Mouse (Mus musculus) intestine, embryonic 14.5 days (tissue): ENCODE measurements around the gene Zfp580. TPM values are rescaled to one million over a fixed set of nuclear protein-coding genes. Genes with fewer than 3 reads are reported as not detected.

Source experiments
- ATAC-seq: fragments of 200-750 bp; cut with Nextera tagmentation; replicated peaks from 2 replicates; pipeline ENCODE4 v1.8.0; 2017; ENCODE audit warnings: low read depth, moderate number of reproducible peaks, moderate TSS enrichment, moderate library complexity; ENCODE audit not compliant: low FRiP score, low TSS enrichment
- DNase-seq: peaks from one replicate; pipeline ENCODE4 v3.0.0-alpha.2; 2018; ENCODE audit warnings: low spot score
- H3K27ac ChIP-seq: fragments of 300-500 bp; sonication (generic); 2 replicates; pipeline ENCODE4 v1.5.1; 2014; ENCODE audit warnings: low read depth, mild to moderate bottlenecking, control low read depth
- H3K27me3 ChIP-seq: fragments of 300-500 bp; sonication (generic); replicated peaks from 2 replicates; pipeline ENCODE4 v1.6.1; 2014; ENCODE audit warnings: low read length, control low read depth; ENCODE audit not compliant: control insufficient read depth, insufficient read depth
- H3K36me3 ChIP-seq: fragments of 300-500 bp; sonication (generic); 2 replicates; pipeline ENCODE4 v1.6.1; 2014; ENCODE audit warnings: low read length, control low read depth; ENCODE audit not compliant: control insufficient read depth, insufficient read depth
- H3K4me1 ChIP-seq: fragments of 300-500 bp; sonication (generic); replicated peaks from 2 replicates; pipeline ENCODE4 v1.6.1; 2014; ENCODE audit warnings: low read length, control low read depth, mixed read lengths; ENCODE audit not compliant: control insufficient read depth, insufficient read depth
- H3K4me2 ChIP-seq: fragments of 300-500 bp; sonication (generic); 2 replicates; pipeline ENCODE4 v1.6.1; 2014; ENCODE audit warnings: low read length
- H3K4me3 ChIP-seq: fragments of 300-500 bp; sonication (generic); 2 replicates; pipeline ENCODE4 v1.5.1; 2014; ENCODE audit warnings: low read depth, low read length, control low read depth, mixed read lengths
- H3K9ac ChIP-seq: fragments of 300-500 bp; sonication (generic); 2 replicates; pipeline ENCODE4 v1.6.1; 2014; ENCODE audit warnings: mild to moderate bottlenecking, low read length
- H3K9me3 ChIP-seq: fragments of 300-500 bp; sonication (generic); 2 replicates; pipeline ENCODE4 v1.6.1; 2016; ENCODE audit warnings: low read length, control low read depth; ENCODE audit not compliant: control insufficient read depth
- WGBS: fragments of 180-500 bp; shearing (Covaris S2); extraction: QIAGEN DNeasy Blood & Tissue Kit; methylation state at CpG from one replicate; pipeline ENCODE4 v1.1.7; 2014; 5-methylcytosine and 5-hydroxymethylcytosine counted together
- polyA plus RNA-seq: library from polyadenylated mRNA; unstranded; fragments of >200 nt; fragmentation: Nextera tagmentation; extraction: Ambion mirVana; gene quantifications from 2 replicates; pipeline ENCODE4 v1.2.1, GENCODE M21; 2014

Gene Zfp580
- polyA plus RNA-seq, 1 experiment from 2014 or later = 40.1 TPM

GRCm38 (mm10) chr7:5029946-5030345, 21.4 kb upstream of the Zfp580 start:
- no peak overlapping the region for H3K4me3 ChIP-seq
- no peaks in the 10 kb centered on the region for H3K27me3 ChIP-seq
- peaks cover 91% of the 10 kb centered on the region for H3K36me3 ChIP-seq
- H3K27ac ChIP-seq = no peak overlapping the region
- ATAC-seq (no peak), DNase-seq (no peak)
- peaks cover 43% of the 10 kb centered on the region for H3K9me3 ChIP-seq
- H3K4me2 ChIP-seq = no peak overlapping the region
- no peaks in the 10 kb centered on the region for H3K4me1 ChIP-seq
- H3K9ac ChIP-seq = no peak overlapping the region
- WGBS = 91% methylated on average over 21 of the region's 21 CpGs

- no peak overlapping the region for H3K27ac ChIP-seq
- no peak overlapping the region for H3K4me3 ChIP-seq
- peaks cover 93% of the 10 kb centered on the region for H3K36me3 ChIP-seq
- no peaks in the 10 kb centered on the region for H3K4me1 ChIP-seq
- WGBS = 83% methylated on average over 63 of the region's 63 CpGs
- H3K9me3 ChIP-seq = peaks cover 46% of the 10 kb centered on the region
- H3K9ac ChIP-seq = no peak overlapping the region
- H3K27me3 ChIP-seq = no peaks in the 10 kb centered on the region
- no peak overlapping the region for H3K4me2 ChIP-seq
- DNase-seq (no peak), ATAC-seq (no peak)
Measured at GRCm38 (mm10) chr7:5030554-5031275, 20.6 kb upstream of the Zfp580 start.

DNA sequence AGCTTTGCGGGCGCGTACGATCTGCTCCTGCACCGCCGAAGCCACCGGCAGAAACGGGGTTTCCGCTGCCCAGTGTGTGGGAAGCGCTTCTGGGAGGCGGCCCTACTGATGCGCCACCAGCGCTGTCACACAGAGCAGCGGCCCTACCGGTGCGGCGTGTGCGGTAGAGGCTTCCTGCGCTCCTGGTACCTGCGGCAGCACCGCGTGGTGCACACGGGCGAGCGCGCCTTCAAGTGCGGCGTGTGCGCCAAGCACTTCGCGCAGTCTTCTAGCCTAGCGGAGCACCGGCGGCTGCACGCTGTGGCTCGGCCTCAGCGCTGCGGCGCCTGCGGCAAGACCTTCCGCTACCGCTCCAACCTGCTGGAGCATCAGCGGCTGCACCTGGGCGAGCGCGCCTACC, 19.8 kb upstream of the Zfp580 start:
- no peak overlapping the region for H3K9ac ChIP-seq
- no peak overlapping the region for H3K27ac ChIP-seq
- no peak overlapping the region for H3K4me3 ChIP-seq
- no peak for ATAC-seq
- no peaks in the 10 kb centered on the region for H3K4me1 ChIP-seq
- H3K36me3 ChIP-seq = peaks cover 91% of the 10 kb centered on the region
- 79% methylated on average over 46 of the region's 46 CpGs for WGBS
- DNase-seq = no peak
- peaks cover 48% of the 10 kb centered on the region for H3K9me3 ChIP-seq
- H3K4me2 ChIP-seq = no peak overlapping the region
- H3K27me3 ChIP-seq = no peaks in the 10 kb centered on the region

DNA sequence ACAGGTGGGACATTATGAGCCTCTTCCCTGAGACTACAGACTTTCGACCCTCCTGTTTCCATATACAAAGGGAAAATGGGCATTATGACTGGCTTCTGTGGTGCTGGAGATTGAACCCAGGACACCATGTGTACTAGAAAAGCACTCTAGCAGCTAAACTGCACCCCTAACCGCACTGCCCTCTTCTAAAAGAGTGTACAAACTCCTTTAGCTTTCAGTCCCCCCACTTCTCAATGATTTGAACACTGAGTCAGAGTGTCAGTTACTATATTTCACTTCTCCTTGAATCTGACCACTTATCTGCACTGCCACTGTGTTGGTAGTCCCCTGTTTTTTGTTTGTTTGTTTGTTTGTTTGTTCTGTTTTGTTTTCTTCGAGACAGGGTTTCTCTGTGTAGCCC, 17.5 kb upstream of the Zfp580 start, which contains the start of gene 4632433K11Rik:
TSS of gene 4632433K11Rik (plus strand) at position 301 of the 400 bp plus-strand sequence.
- WGBS = 87% methylated on average over 3 of the region's 3 CpGs
- Histone ChIP-seq H3K36me3 (peaks cover 74% of the 10 kb centered on the region), H3K4me2 (no peak within 1 kb of the TSS), H3K27ac (no peak within 1 kb of the TSS), H3K4me3 (no peak within 1 kb of the TSS), H3K4me1 (0 out of 2 replicates have a peak, but pooled peaks cover 4% of the 10 kb centered on the region), H3K9ac (no peak within 1 kb of the TSS), H3K27me3 (no peaks in the 10 kb centered on the region), H3K9me3 (peaks cover 45% of the 10 kb centered on the region)
- DNase-seq (no peak), ATAC-seq (no peak)

DNA sequence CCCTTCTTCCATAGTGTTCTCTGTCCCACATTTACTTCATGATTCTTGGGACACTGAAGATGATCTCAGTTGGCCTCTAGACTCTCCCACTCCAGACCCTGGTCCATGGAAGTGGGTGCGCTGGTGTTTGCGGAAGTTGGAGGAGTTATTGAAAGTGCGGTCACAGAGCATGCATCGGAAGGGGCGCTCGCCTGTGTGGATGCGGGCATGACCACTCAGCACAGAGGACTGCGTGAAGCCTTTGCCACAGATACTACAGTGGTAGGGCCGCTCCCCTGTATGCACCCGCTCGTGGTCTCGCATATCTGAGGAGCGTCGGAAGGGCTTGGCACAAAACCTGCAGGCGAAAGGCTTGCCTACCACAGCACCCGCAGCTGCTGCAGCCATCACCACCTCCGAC, 15.7 kb upstream of the Zfp580 start:
- Histone ChIP-seq H3K4me1 (0 out of 2 replicates have a peak, but pooled peaks cover 4% of the 10 kb centered on the region), H3K9ac (no peak overlapping the region), H3K27ac (no peak overlapping the region), H3K4me2 (no peak overlapping the region), H3K36me3 (peaks cover 56% of the 10 kb centered on the region), H3K4me3 (no peak overlapping the region), H3K27me3 (no peaks in the 10 kb centered on the region), H3K9me3 (peaks cover 27% of the 10 kb centered on the region)
- ATAC-seq (no peak), DNase-seq (no peak)
- WGBS = 95% methylated on average over 17 of the region's 17 CpGs

- H3K4me3 ChIP-seq = no peak overlapping the region
- no peak overlapping the region for H3K9ac ChIP-seq
- H3K36me3 ChIP-seq = peaks cover 51% of the 10 kb centered on the region
- H3K4me1 ChIP-seq = 0 out of 2 replicates have a peak, but pooled peaks cover 4% of the 10 kb centered on the region
- H3K27ac ChIP-seq = no peak overlapping the region
- no peaks in the 10 kb centered on the region for H3K27me3 ChIP-seq
- 93% methylated on average over 9 of the region's 9 CpGs for WGBS
- ATAC-seq (no peak), DNase-seq (no peak)
- no peak overlapping the region for H3K4me2 ChIP-seq
- peaks cover 22% of the 10 kb centered on the region for H3K9me3 ChIP-seq
Measured at GRCm38 (mm10) chr7:5036136-5036535, 15.2 kb upstream of the Zfp580 start.

DNA sequence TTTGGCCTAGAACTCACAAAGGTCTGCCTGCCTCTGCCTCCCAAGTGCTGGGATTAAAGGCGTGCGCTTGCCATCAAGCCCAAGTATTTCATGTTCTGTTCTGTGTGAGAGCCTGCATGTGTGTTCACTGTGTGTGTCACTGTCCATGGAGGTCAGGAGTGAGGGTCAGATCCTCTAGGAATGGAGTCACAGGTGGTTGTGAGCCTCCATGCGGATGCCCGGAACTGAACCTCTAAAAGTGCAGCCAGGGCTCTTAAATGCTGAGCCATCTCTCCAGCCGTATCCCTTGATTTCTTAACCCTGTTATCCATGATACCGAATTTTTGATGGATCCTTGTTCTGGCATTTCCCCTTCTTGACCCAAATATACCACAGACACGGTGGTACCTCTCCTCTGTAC, 14.3 kb upstream of the Zfp580 start:
- no peak overlapping the region for H3K27ac ChIP-seq
- H3K9me3 ChIP-seq = peaks cover 13% of the 10 kb centered on the region
- 0 out of 2 replicates have a peak, but pooled peaks cover 4% of the 10 kb centered on the region for H3K4me1 ChIP-seq
- no peak overlapping the region for H3K9ac ChIP-seq
- DNase-seq (no peak), ATAC-seq (no peak)
- no peak overlapping the region for H3K4me3 ChIP-seq
- no peak overlapping the region for H3K4me2 ChIP-seq
- 96% methylated on average over 7 of the region's 7 CpGs for WGBS
- H3K27me3 ChIP-seq = no peaks in the 10 kb centered on the region
- H3K36me3 ChIP-seq = peaks cover 42% of the 10 kb centered on the region

- Histone ChIP-seq H3K9ac (peak overlapping the region; percentile 66; the same call in 1 of the 2 replicates), H3K4me3 (peak overlapping the region; percentile 61), H3K36me3 (peaks cover 38% of the 10 kb centered on the region), H3K9me3 (peaks cover 8% of the 10 kb centered on the region), H3K27me3 (no peaks in the 10 kb centered on the region), H3K27ac (peak overlapping the region; percentile 95; the same call in 1 of the 2 replicates), H3K4me1 (0 out of 2 replicates have a peak, but pooled peaks cover 4% of the 10 kb centered on the region), H3K4me2 (peak overlapping the region; percentile 60)
- 90% methylated on average over 8 of the region's 8 CpGs for WGBS
- no peak for ATAC-seq
- no peak for DNase-seq
Measured at GRCm38 (mm10) chr7:5037467-5037866, 13.9 kb upstream of the Zfp580 start.
